Mouse (Mus musculus): Measurements from ENCODE around the gene Pde4c.

DNA sequence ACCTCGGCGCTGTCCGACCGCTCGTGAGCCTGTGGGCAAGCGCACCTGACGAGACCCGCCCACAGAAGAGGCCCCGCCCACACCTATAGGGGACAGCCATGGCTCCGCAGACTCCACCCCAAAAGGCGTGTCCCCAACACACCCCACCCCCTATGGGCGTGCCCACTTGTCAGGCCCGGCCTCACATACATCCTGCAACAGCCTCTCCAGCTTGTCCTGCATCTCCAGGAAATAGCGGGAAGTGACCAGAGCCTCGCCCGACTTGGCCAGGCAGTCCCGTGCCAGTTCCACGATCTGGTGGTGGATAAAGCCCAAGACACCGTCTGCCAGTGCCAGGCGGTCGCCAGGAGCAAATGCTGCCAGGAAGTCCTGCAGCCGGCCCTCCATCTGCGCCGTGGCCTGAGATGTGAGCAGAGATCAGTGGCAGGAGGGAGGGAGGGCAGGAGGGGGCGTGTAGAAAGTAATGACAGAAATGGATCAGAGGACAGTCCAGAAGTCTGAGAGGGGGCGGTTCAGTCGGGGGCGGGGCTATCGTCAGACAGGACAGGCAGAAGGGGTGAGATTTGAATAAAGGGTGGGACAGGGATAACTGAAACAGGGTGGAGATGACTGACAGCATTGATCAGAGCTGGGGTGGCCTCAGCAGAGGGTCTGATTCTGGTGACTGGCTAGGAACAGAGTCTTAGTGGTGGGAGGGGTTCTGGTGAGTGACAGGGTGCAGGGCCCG is 64.6 kb downstream of the Pde4c start:
- TF ChIP-seq CTCF (IDR thresholded peaks at IDR 0.05; ENCODE audit: borderline replicate concordance, extremely low read depth, insufficient read depth, insufficient read length) (no peak), POLR2A (IDR thresholded peaks at IDR 0.05; ENCODE audit: borderline replicate concordance, extremely low read depth, insufficient read depth, insufficient read length, poor library complexity, severe bottlenecking) (no peak)

All from brain, embryonic 14.5 days (tissue).